Mouse (Mus musculus) liver, adult 2 months (tissue): ENCODE data around the gene Tnni2.

ENCODE experiments used
- CTCF ChIP-seq: fragments of 200-500 bp; IDR thresholded peaks from 2 replicates; pipeline ENCODE4 v1.5.1; 2011; ENCODE audit warnings: low read depth, low read length, control low read depth
- POLR2A ChIP-seq: fragments of 200-500 bp; IDR thresholded peaks from 2 replicates; pipeline ENCODE4 v1.6.1; 2011; ENCODE audit warnings: low read length, control low read depth; ENCODE audit not compliant: insufficient read depth; ENCODE audit errors: extremely low read depth

GRCm38 (mm10) chr7:142442908-142443420, 1.4 kb downstream of the Tnni2 start:
- TF ChIP-seq CTCF (no peak), POLR2A (no peak)
